Mouse (Mus musculus) lung, postnatal 0 days (tissue): ENCODE measurements around the gene Gm6309. TPM values are rescaled to one million over a fixed set of nuclear protein-coding genes. Genes with fewer than 3 reads are reported as not detected.
"Not testable (repeated sequence)": the region's sequence is repeated elsewhere in the genome, so short reads cannot be mapped to it uniquely, and the experiment has no call there.

ENCODE experiments used
- ATAC-seq: fragments of 200-750 bp; cut with Nextera tagmentation; 2 replicates; pipeline ENCODE4 v1.8.0; 2017; ENCODE audit warnings: moderate library complexity
- DNase-seq: peaks from one replicate; pipeline ENCODE4 v3.0.0-alpha.2; 2016; ENCODE audit warnings: low spot score
- H3K27ac ChIP-seq: fragments of 300-500 bp; sonication (generic); 2 replicates; pipeline ENCODE4 v1.5.1; 2014; ENCODE audit warnings: antibody characterized with exemption, mild to moderate bottlenecking, low read length, mixed read lengths
- H3K27me3 ChIP-seq: fragments of 300-500 bp; sonication (generic); replicated peaks from 2 replicates; pipeline ENCODE4 v1.6.1; 2014; ENCODE audit warnings: low read length, mixed read lengths; ENCODE audit not compliant: insufficient read depth
- H3K36me3 ChIP-seq: fragments of 300-500 bp; sonication (generic); 2 replicates; pipeline ENCODE4 v1.6.1; 2014; ENCODE audit warnings: low read length, mixed read lengths; ENCODE audit not compliant: insufficient read depth
- H3K4me1 ChIP-seq: fragments of 300-500 bp; sonication (generic); 2 replicates; pipeline ENCODE4 v1.6.1; 2014; ENCODE audit warnings: antibody characterized with exemption, low read depth, low read length, mixed read lengths; ENCODE audit not compliant: insufficient read depth
- H3K4me2 ChIP-seq: fragments of 300-500 bp; sonication (generic); replicated peaks from 2 replicates; pipeline ENCODE4 v1.6.1; 2014; ENCODE audit warnings: low read depth, mild to moderate bottlenecking, low read length, moderate library complexity, mixed read lengths
- H3K4me3 ChIP-seq: fragments of 300-500 bp; sonication (generic); 2 replicates; pipeline ENCODE4 v1.5.1; 2014; ENCODE audit warnings: low read depth, low read length
- H3K9ac ChIP-seq: fragments of 300-500 bp; sonication (generic); replicated peaks from 2 replicates; pipeline ENCODE4 v1.6.1; 2014; ENCODE audit warnings: low read depth, mild to moderate bottlenecking
- H3K9me3 ChIP-seq: fragments of 300-500 bp; sonication (generic); 2 replicates; pipeline ENCODE4 v1.6.1; 2016; ENCODE audit warnings: low read length, mixed read lengths
- CTCF ChIP-seq: IDR thresholded peaks from 2 replicates; pipeline ENCODE4 v1.5.1; 2016; ENCODE audit warnings: antibody characterized with exemption, mild to moderate bottlenecking
- EP300 ChIP-seq: IDR thresholded peaks from 2 replicates; pipeline ENCODE4 v1.6.1; 2016; ENCODE audit warnings: antibody characterized with exemption, mild to moderate bottlenecking, control low read depth
- WGBS: fragments of 180-500 bp; shearing (Covaris S2); extraction: QIAGEN DNeasy Blood & Tissue Kit; methylation state at CpG from one replicate; pipeline ENCODE4 v1.1.7; 2014; 5-methylcytosine and 5-hydroxymethylcytosine counted together
- polyA plus RNA-seq: library from polyadenylated mRNA; unstranded; fragments of >200 nt; fragmentation: Nextera tagmentation; extraction: Ambion mirVana; gene quantifications from 2 replicates; pipeline ENCODE4 v1.2.1, GENCODE M21; 2015

Gm6309 gene
- polyA plus RNA-seq, 1 experiment from 2014 or later: not detected

DNA sequence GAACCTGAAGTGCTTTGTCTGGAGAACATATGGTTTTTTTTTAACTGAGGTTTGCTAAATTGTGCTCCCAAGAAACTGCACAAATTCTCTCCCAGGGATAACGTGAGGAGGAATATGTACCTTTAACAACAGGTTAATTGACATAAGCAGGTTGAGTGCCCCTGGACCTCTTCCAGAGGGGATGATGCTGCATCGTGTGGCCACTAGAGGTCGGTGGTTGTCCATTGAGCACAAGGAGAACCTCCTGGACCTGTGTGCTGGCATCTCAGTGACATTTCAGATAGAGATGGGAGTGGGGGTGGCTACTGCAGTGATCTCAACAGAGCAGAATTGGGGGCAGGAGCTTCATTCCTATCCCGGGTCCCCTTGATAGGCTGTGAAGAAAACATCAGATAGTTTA, 2.2 kb upstream of the Gm6309 start:
- H3K9ac ChIP-seq, H3K27ac ChIP-seq, H3K27me3 ChIP-seq, H3K4me1 ChIP-seq, H3K36me3 ChIP-seq, DNase-seq, H3K4me3 ChIP-seq, ATAC-seq, H3K9me3 ChIP-seq, H3K4me2 ChIP-seq: not testable (repeated sequence)
- peak; percentile 34 for TF ChIP-seq CTCF
- 42% methylated on average over 4 of the region's 4 CpGs for WGBS

DNA sequence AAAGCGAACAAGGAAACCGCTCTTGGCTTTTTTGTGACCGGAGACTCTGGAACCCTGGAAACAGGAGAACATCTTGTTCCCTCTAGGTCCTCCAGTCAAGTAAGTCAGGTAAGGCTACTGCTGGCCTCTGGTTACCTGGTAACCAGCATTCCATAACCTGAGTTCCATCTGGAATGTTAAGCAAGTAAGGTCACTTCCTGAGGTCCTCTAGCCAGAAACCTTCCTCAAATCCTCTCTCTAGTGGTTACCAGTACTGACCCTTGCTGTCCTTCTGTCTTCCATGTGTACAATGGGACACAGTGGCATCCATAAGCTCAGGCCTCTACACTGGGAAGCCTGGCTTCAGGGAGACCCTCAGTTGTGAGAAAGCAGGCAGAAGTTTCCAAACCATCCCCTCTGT, 10.1 kb downstream of the Gm6309 start, which contains the start of gene Gm5565:
Gm5565 (minus strand) TSS at position 101 of the 400 bp plus-strand sequence.
- not testable (repeated sequence) for H3K27ac ChIP-seq, H3K36me3 ChIP-seq, ATAC-seq, H3K27me3 ChIP-seq, H3K9me3 ChIP-seq, H3K4me3 ChIP-seq, DNase-seq, H3K9ac ChIP-seq, H3K4me1 ChIP-seq, H3K4me2 ChIP-seq
- WGBS: 100% methylated on average over 3 of the region's 3 CpGs

DNA sequence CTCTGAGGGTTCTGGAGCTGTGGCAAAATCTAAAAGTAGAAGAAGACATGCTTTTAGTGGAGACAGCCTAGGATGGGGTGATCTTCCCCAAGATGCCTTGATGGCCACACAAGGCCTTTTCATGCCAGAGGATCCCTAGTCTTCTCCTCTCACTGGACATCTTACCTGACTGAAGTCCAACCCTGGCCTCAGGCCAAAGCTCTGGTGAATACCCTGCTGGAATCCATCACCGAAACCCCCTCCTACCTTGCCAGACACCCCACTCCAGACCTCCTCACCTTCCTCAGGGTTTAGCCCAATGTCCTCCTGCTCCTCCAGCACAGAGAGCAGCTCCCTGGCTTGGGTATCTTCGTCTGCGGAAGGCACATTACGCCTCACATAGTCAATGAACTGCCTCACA, 12.2 kb downstream of the Gm6309 start:
- H3K9ac ChIP-seq, ATAC-seq, H3K36me3 ChIP-seq, H3K27ac ChIP-seq, H3K4me3 ChIP-seq, H3K4me1 ChIP-seq, DNase-seq, H3K9me3 ChIP-seq, H3K4me2 ChIP-seq, H3K27me3 ChIP-seq: not testable (repeated sequence)
- WGBS: 85% methylated on average over 4 of the region's 4 CpGs

GRCm38 (mm10) chr5:146150454-146150853, 20.1 kb downstream of the Gm6309 start:
- H3K36me3 ChIP-seq: no peaks in the 10 kb centered on the region
- no peaks in the 10 kb centered on the region for H3K4me1 ChIP-seq
- ATAC-seq (no peak), DNase-seq (no peak)
- no peaks in the 10 kb centered on the region for H3K9me3 ChIP-seq
- TF ChIP-seq CTCF (no peak), EP300 (no peak)
- no peak overlapping the region for H3K9ac ChIP-seq
- no peak overlapping the region for H3K27ac ChIP-seq
- no peaks in the 10 kb centered on the region for H3K27me3 ChIP-seq
- H3K4me2 ChIP-seq: no peak overlapping the region
- no peak overlapping the region for H3K4me3 ChIP-seq
- WGBS: 57% methylated on average over 3 of the region's 3 CpGs

DNA sequence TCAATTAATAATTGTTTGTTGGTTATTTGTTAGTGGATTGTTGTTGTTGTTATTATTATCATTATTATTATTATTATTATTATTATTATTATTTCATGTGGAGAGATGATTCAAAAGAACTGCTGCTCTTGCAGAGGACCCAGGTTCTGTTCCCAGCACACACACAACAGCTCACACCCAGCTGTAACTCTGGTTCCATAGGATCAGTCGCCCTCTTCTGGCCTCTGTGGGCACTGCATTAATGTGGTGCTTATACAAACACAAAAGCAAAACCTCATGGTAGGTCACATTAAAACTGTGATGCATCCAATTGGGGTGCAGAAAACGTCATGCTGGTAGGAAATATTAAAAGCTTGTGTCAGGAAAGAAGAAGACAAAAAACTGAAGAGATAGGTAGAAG, 22.6 kb downstream of the Gm6309 start:
- H3K36me3 ChIP-seq: no peaks in the 10 kb centered on the region
- H3K4me2 ChIP-seq: no peak overlapping the region
- H3K9ac ChIP-seq: no peak overlapping the region
- no peaks in the 10 kb centered on the region for H3K27me3 ChIP-seq
- no peak for DNase-seq
- 20% methylated on average over 2 of the region's 2 CpGs for WGBS
- no peaks in the 10 kb centered on the region for H3K4me1 ChIP-seq
- no peak overlapping the region for H3K4me3 ChIP-seq
- ATAC-seq: no peak
- TF ChIP-seq EP300: no peak
- no peak for TF ChIP-seq CTCF
- no peak overlapping the region for H3K27ac ChIP-seq
- no peaks in the 10 kb centered on the region for H3K9me3 ChIP-seq

Other genes starting within 250 kb of the Gm6309 start
- 0.08 TPM in 1 of 2 replicates, not detected in the other for gene Cyp3a25, start 161.1 kb downstream of the Gm6309 start, polyA plus RNA-seq
- gene Cyp3a59, start 91.5 kb downstream of the Gm6309 start, polyA plus RNA-seq: not detected in 2 replicates
- not detected in 2 replicates for gene Gm5565, start 10.2 kb downstream of the Gm6309 start, polyA plus RNA-seq
- 0.36 TPM in 1 of 2 replicates, not detected in the other for gene 1700001J03Rik, start 14.6 kb upstream of the Gm6309 start, polyA plus RNA-seq
- gene Rnf6, start 50.8 kb upstream of the Gm6309 start, polyA plus RNA-seq: 42.6 and 44.9 TPM in 2 replicates
- gene Cdk8, start 60.5 kb upstream of the Gm6309 start, polyA plus RNA-seq: 12.1 and 12.4 TPM in 2 replicates
- 0.31 and 0.37 TPM in 2 replicates for gene Wasf3, start 214.3 kb upstream of the Gm6309 start, polyA plus RNA-seq